Mouse (Mus musculus) lung, embryonic 16.5 days (tissue): Measurements from ENCODE around the gene Nuak2. TPM values are rescaled to one million over a fixed set of nuclear protein-coding genes. Genes with fewer than 3 reads are reported as not detected.

ENCODE experiments used
- polyA plus RNA-seq: library from polyadenylated mRNA; unstranded; fragments of >200 nt; fragmentation: Nextera tagmentation; extraction: Ambion mirVana; gene quantifications from 2 replicates; pipeline ENCODE4 v1.2.1, GENCODE M21; 2015

Nuak2 gene
- polyA plus RNA-seq, 1 experiment from 2014 or later: 23.4 TPM

Other genes with a start within 250 kb of the Nuak2 start
- gene Mfsd4a, start 248.1 kb upstream of the Nuak2 start, polyA plus RNA-seq: 16.6 and 19.3 TPM in 2 replicates
- 8.7 and 9.0 TPM in 2 replicates for gene Cdk18, start 176.4 kb upstream of the Nuak2 start, polyA plus RNA-seq
- 1.2 and 1.8 TPM in 2 replicates for gene Lemd1, start 124.7 kb upstream of the Nuak2 start, polyA plus RNA-seq
- gene AC124108.1, start 124.7 kb upstream of the Nuak2 start, polyA plus RNA-seq: 0.50 and 0.63 TPM in 2 replicates
- 0.63 TPM in 1 of 2 replicates, not detected in the other for gene Gm10188, start 86.4 kb upstream of the Nuak2 start, polyA plus RNA-seq
- 0.50 and 0.87 TPM in 2 replicates for gene Klhdc8a, start 17.5 kb upstream of the Nuak2 start, polyA plus RNA-seq
- 11.0 and 16.3 TPM in 2 replicates for gene Tmcc2, start 75.2 kb downstream of the Nuak2 start, polyA plus RNA-seq
- gene Dstyk, start 101.4 kb downstream of the Nuak2 start, polyA plus RNA-seq: 15.5 and 16.6 TPM in 2 replicates
- 45.6 and 46.8 TPM in 2 replicates for gene Rbbp5, start 161.2 kb downstream of the Nuak2 start, polyA plus RNA-seq
- gene Tmem81, start 190.1 kb downstream of the Nuak2 start, polyA plus RNA-seq: 2.1 and 2.2 TPM in 2 replicates
- gene Cntn2, start 227.1 kb downstream of the Nuak2 start, polyA plus RNA-seq: 0.09 TPM in 2 replicates